16 mouse cellular contexts compared by ENCODE assay signal in the genomic region with DNA sequence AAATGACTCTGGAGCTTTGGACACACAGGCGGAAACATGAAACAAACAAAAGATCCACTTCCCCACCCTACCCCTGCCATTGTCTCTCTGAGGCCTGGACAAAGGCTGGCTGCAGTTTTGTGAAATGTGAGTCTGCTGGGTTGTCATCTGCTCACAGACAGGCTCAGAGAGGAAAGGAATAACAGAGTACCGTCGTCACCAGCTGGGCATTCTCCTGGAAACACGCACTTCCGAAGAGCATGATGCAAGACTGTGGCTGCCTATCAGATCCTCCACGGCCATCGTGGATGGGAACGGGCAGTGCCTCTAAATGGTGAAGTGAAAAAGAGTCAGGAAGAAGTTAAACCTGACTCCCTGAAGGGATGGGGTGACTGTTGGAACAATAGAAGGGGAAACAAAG.
DNase-seq lines count a peak whose midpoint lies in the region; ATAC-seq and TF ChIP-seq lines count a peak whose summit lies in the region.
"Had no signal": no experiment of that assay in that cellular context is flagged by ENCODE, and none has a peak within 500 bp of the region (broad histone marks: within the 10 kb centered on the region; RNA-seq: fewer than 3 reads in every experiment).

No protein-coding gene starts in this region.

- H3K9ac ChIP-seq in neural tube, embryonic 13.5 days = no peak overlapping the region
- no peak overlapping the region for H3K9ac ChIP-seq in hindbrain, postnatal 0 days (replicated peaks; ENCODE audit: low read length)

- ATAC-seq in neural tube, embryonic 13.5 days (ENCODE audit: low read depth) = no peak
- peak; percentile 55 for ATAC-seq in hindbrain, postnatal 0 days
- ATAC-seq: forebrain, embryonic 16.5 days; intestine, embryonic 16.5 days; Patski had no signal

- peak overlapping the region; percentile 52; the same call in 1 of the 2 replicates for H3K27ac ChIP-seq in neural tube, embryonic 13.5 days (replicated peaks)
- no peak overlapping the region for H3K27ac ChIP-seq in hindbrain, postnatal 0 days
- 0 out of 2 replicates have a peak overlapping the region, but pooled peaks have one; percentile 31 for H3K27ac ChIP-seq in olfactory bulb, adult 2 months (ENCODE audit: insufficient read depth, low read depth, low read length)
- H3K27ac ChIP-seq: heart, embryonic 10.5 days had no signal

- no peaks in the 10 kb centered on the region for H3K27me3 ChIP-seq in neural tube, embryonic 13.5 days
- H3K27me3 ChIP-seq in hindbrain, postnatal 0 days (ENCODE audit: insufficient read depth, low read length) = no peaks in the 10 kb centered on the region

- TF ChIP-seq POLR2A in olfactory bulb, adult 2 months (IDR thresholded peaks at IDR 0.05; ENCODE audit: insufficient read depth, low read depth, low read length) = no peak

- no peak for TF ChIP-seq CTCF in hindbrain, postnatal 0 days (IDR thresholded peaks at IDR 0.05; ENCODE audit: low read depth)
- no peak for TF ChIP-seq CTCF in olfactory bulb, adult 2 months (IDR thresholded peaks at IDR 0.05; ENCODE audit: insufficient read depth, low read depth, low read length)

- H3K36me3 ChIP-seq in neural tube, embryonic 13.5 days = no peaks in the 10 kb centered on the region
- no peaks in the 10 kb centered on the region for H3K36me3 ChIP-seq in hindbrain, postnatal 0 days (ENCODE audit: insufficient read depth, low read length)
- H3K36me3 ChIP-seq: heart, embryonic 10.5 days had no signal

- DNase-seq in heart, adult 11 months = peak; percentile 46
- no peak for DNase-seq in heart, adult 9 months (ENCODE audit: low spot score in 2 of 2)
- no peak for DNase-seq in neural tube, embryonic 10.5 days (ENCODE audit: extremely low spot score, low spot score)
- DNase-seq in hindbrain, postnatal 0 days (ENCODE audit: low spot score) = no peak
- no peak for DNase-seq in urinary bladder, postnatal 4 days (ENCODE audit: low spot score in 2 of 2)
- DNase-seq in thymus, postnatal 25 days = no peak
- DNase-seq: cerebellum, adult 11-12 months; embryo, embryonic 11 days; kidney, postnatal 25 days; layer of hippocampus, adult 9-11 months had no signal

- H3K4me3 ChIP-seq in neural tube, embryonic 13.5 days = no peak overlapping the region
- H3K4me3 ChIP-seq in hindbrain, postnatal 0 days (ENCODE audit: low read length) = no peak overlapping the region
- H3K4me3 ChIP-seq in olfactory bulb, adult 2 months (ENCODE audit: insufficient read depth, low read depth, low read length) = no peak overlapping the region
- H3K4me3 ChIP-seq: heart, embryonic 10.5 days had no signal

- no peaks in the 10 kb centered on the region for H3K9me3 ChIP-seq in neural tube, embryonic 13.5 days
- no peaks in the 10 kb centered on the region for H3K9me3 ChIP-seq in hindbrain, postnatal 0 days (ENCODE audit: low read length)
- H3K9me3 ChIP-seq: heart, embryonic 10.5 days had no signal

- no peak overlapping the region for H3K4me2 ChIP-seq in neural tube, embryonic 13.5 days
- no peak overlapping the region for H3K4me2 ChIP-seq in hindbrain, postnatal 0 days (ENCODE audit: low read depth, low read length)

- 28% methylated on average over 8 of the region's 8 CpGs for WGBS in neural tube, embryonic 13.5 days
- WGBS in hindbrain, postnatal 0 days = 27% methylated on average over 8 of the region's 8 CpGs
- 37% methylated on average over 8 of the region's 8 CpGs for WGBS in olfactory bulb, adult 2 months

- peaks cover 7% of the 10 kb centered on the region for H3K4me1 ChIP-seq in neural tube, embryonic 13.5 days (replicated peaks)
- 0 out of 2 replicates have a peak, but pooled peaks cover 3% of the 10 kb centered on the region for H3K4me1 ChIP-seq in hindbrain, postnatal 0 days (ENCODE audit: insufficient read depth, low read length)
- peaks cover 3% of the 10 kb centered on the region; the same call in 1 of the 2 replicates for H3K4me1 ChIP-seq in olfactory bulb, adult 2 months (ENCODE audit: control insufficient read depth, insufficient read depth, low read length)
- H3K4me1 ChIP-seq: heart, embryonic 10.5 days had no signal
